ENCODE assay signal across 10 mouse cellular contexts in the genomic region with DNA sequence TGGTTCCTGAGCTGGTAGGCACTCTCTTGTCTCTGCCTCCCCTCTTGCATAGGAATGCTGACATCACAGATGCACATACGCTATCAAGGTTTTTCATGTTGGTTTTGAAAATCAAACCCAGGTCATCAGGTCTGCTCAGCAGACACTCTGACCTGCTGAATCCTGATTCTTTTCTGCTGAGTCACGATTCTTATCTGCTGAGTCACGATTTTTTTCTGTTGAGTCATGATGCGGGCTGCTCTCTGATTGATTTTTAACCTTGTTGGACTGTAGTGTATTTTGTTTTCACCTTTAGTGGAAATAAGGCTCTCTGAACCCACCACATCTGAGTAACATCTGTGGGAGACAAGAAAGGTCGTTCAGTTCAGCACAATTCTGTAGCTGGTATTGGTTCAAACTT.
"Had no signal": no experiment of that assay in that cellular context is flagged by ENCODE, and none has a peak within 500 bp of the region (broad histone marks: within the 10 kb centered on the region; RNA-seq: fewer than 3 reads in every experiment).

No protein-coding gene starts in this region.

- H3K36me3 ChIP-seq: kidney, embryonic 15.5 days; limb, embryonic 10.5 days; lung, embryonic 15.5 days; midbrain, embryonic 12.5 days; neural tube, embryonic 13.5 days had no signal

- H3K9ac ChIP-seq: kidney, embryonic 15.5 days; lung, embryonic 15.5 days; midbrain, embryonic 12.5 days; neural tube, embryonic 13.5 days had no signal

- H3K9me3 ChIP-seq: kidney, embryonic 15.5 days; limb, embryonic 10.5 days; lung, embryonic 15.5 days; midbrain, embryonic 12.5 days; neural tube, embryonic 13.5 days had no signal

- DNase-seq: kidney, postnatal 14 days; lung, postnatal 14 days; right cerebral cortex, postnatal 14 days; thymus, postnatal 36 days had no signal

- H3K4me3 ChIP-seq: kidney, embryonic 15.5 days; limb, embryonic 10.5 days; lung, embryonic 15.5 days; midbrain, embryonic 12.5 days; neural tube, embryonic 13.5 days had no signal

- H3K27me3 ChIP-seq: kidney, embryonic 15.5 days; lung, embryonic 15.5 days; midbrain, embryonic 12.5 days; neural tube, embryonic 13.5 days had no signal

- H3K4me1 ChIP-seq: kidney, embryonic 15.5 days; midbrain, embryonic 12.5 days; neural tube, embryonic 13.5 days had no signal

- H3K27ac ChIP-seq: kidney, embryonic 15.5 days; limb, embryonic 10.5 days; lung, embryonic 15.5 days; macrophage; midbrain, embryonic 12.5 days; neural tube, embryonic 13.5 days had no signal
